Mouse (Mus musculus) kidney, embryonic 15.5 days (tissue): ENCODE results near the gene Mmp25. TPM values are rescaled to one million over a fixed set of nuclear protein-coding genes. Genes with fewer than 3 reads are reported as not detected.
A peak's percentile ranks its signal among the peaks of the same experiment; 100 is the strongest.

ENCODE experiments used
- ATAC-seq: fragments of 200-750 bp; cut with Nextera tagmentation; replicated peaks from 2 replicates; pipeline ENCODE4 v1.8.0; 2017; ENCODE audit warnings: moderate TSS enrichment; ENCODE audit not compliant: low FRiP score
- H3K27ac ChIP-seq: fragments of 300-500 bp; sonication (generic); 2 replicates; pipeline ENCODE4 v1.5.1; 2015; ENCODE audit warnings: mild to moderate bottlenecking, inconsistent platforms
- H3K27me3 ChIP-seq: fragments of 300-500 bp; sonication (generic); 2 replicates; pipeline ENCODE4 v1.6.1; 2015; ENCODE audit warnings: inconsistent platforms
- H3K36me3 ChIP-seq: fragments of 300-500 bp; sonication (generic); 2 replicates; pipeline ENCODE4 v1.6.1; 2015; ENCODE audit warnings: inconsistent platforms
- H3K4me1 ChIP-seq: fragments of 300-500 bp; sonication (generic); 2 replicates; pipeline ENCODE4 v1.6.1; 2015; ENCODE audit warnings: inconsistent platforms
- H3K4me2 ChIP-seq: fragments of 300-500 bp; sonication (generic); 2 replicates; pipeline ENCODE4 v1.6.1; 2015; ENCODE audit warnings: moderate library complexity, mild to moderate bottlenecking, inconsistent platforms
- H3K4me3 ChIP-seq: fragments of 300-500 bp; sonication (generic); replicated peaks from 2 replicates; pipeline ENCODE4 v1.5.1; 2015; ENCODE audit warnings: mild to moderate bottlenecking, inconsistent platforms
- H3K9ac ChIP-seq: fragments of 300-500 bp; sonication (generic); 2 replicates; pipeline ENCODE4 v1.6.1; 2015; ENCODE audit warnings: mild to moderate bottlenecking, inconsistent platforms
- H3K9me3 ChIP-seq: fragments of 300-500 bp; sonication (generic); replicated peaks from 2 replicates; pipeline ENCODE4 v1.6.1; 2016; ENCODE audit warnings: inconsistent platforms
- WGBS: fragments of 180-500 bp; shearing (Covaris S2); methylation state at CpG from one replicate; pipeline ENCODE4 v1.1.7; 2015; ENCODE audit warnings: mixed read lengths; 5-methylcytosine and 5-hydroxymethylcytosine counted together
- polyA plus RNA-seq: library from polyadenylated mRNA; unstranded; fragments of >200 nt; fragmentation: Nextera tagmentation; extraction: Ambion mirVana; gene quantifications from 2 replicates; pipeline ENCODE4 v1.2.1, GENCODE M21; 2015

The Mmp25 gene
- polyA plus RNA-seq, 1 experiment from 2014 or later, result 1.1 TPM

GRCm38 (mm10) chr17:23660117-23660875 lies 15.2 kb upstream of the Mmp25 start, which contains the start of gene Bicdl2:
Gene Bicdl2 (plus strand): TSS chr17:23660506.
- peaks cover 53% of the 10 kb centered on the region for H3K27me3 ChIP-seq
- no peaks in the 10 kb centered on the region for H3K36me3 ChIP-seq
- peak; percentile 40; the same call in 1 of the 2 replicates for ATAC-seq
- no peaks in the 10 kb centered on the region for H3K9me3 ChIP-seq
- no peak within 1 kb of the TSS for H3K27ac ChIP-seq
- H3K4me3 ChIP-seq, result peak within 1 kb of the TSS; percentile 41
- H3K4me2 ChIP-seq, result peak within 1 kb of the TSS; percentile 59
- peaks cover 16% of the 10 kb centered on the region for H3K4me1 ChIP-seq
- H3K9ac ChIP-seq, result no peak within 1 kb of the TSS
- 4% methylated on average over 27 of the region's 27 CpGs for WGBS

- 83% methylated on average over 3 of the region's 3 CpGs for WGBS
- Histone ChIP-seq H3K36me3 (no peaks in the 10 kb centered on the region), H3K9me3 (no peaks in the 10 kb centered on the region), H3K4me2 (no peak overlapping the region), H3K4me3 (no peak overlapping the region), H3K27ac (no peak overlapping the region), H3K4me1 (peaks cover 16% of the 10 kb centered on the region), H3K9ac (no peak overlapping the region), H3K27me3 (peaks cover 51% of the 10 kb centered on the region)
- no peak for ATAC-seq
Observed at GRCm38 (mm10) chr17:23658450-23658849, 13.4 kb upstream of the Mmp25 start.

- H3K4me3 ChIP-seq, result no peak overlapping the region
- H3K36me3 ChIP-seq, result no peaks in the 10 kb centered on the region
- H3K27ac ChIP-seq, result no peak overlapping the region
- no peak overlapping the region for H3K9ac ChIP-seq
- no peaks in the 10 kb centered on the region for H3K4me1 ChIP-seq
- no peak overlapping the region for H3K4me2 ChIP-seq
- H3K27me3 ChIP-seq, result peaks cover 12% of the 10 kb centered on the region
- no peak for ATAC-seq
- 49% methylated on average over 2 of the region's 2 CpGs for WGBS
- no peaks in the 10 kb centered on the region for H3K9me3 ChIP-seq
Observed at GRCm38 (mm10) chr17:23654410-23654809, 9.3 kb upstream of the Mmp25 start.

- Histone ChIP-seq H3K4me2 (no peak overlapping the region), H3K36me3 (no peaks in the 10 kb centered on the region), H3K27me3 (peaks cover 8% of the 10 kb centered on the region; the same call in 1 of the 2 replicates), H3K9me3 (no peaks in the 10 kb centered on the region), H3K4me3 (no peak overlapping the region), H3K4me1 (no peaks in the 10 kb centered on the region), H3K27ac (no peak overlapping the region), H3K9ac (no peak overlapping the region)
- WGBS, result 68% methylated on average over 6 of the region's 6 CpGs
- no peak for ATAC-seq
Observed at GRCm38 (mm10) chr17:23654001-23654400, 8.9 kb upstream of the Mmp25 start.

- Histone ChIP-seq H3K4me2 (no peak overlapping the region), H3K4me1 (no peaks in the 10 kb centered on the region), H3K27me3 (0 out of 2 replicates have a peak, but pooled peaks cover 8% of the 10 kb centered on the region), H3K36me3 (no peaks in the 10 kb centered on the region), H3K4me3 (no peak overlapping the region), H3K9ac (no peak overlapping the region), H3K9me3 (no peaks in the 10 kb centered on the region), H3K27ac (no peak overlapping the region)
- WGBS, result 79% methylated on average over 2 of the region's 2 CpGs
- no peak for ATAC-seq
Observed at GRCm38 (mm10) chr17:23653324-23653723, 8.2 kb upstream of the Mmp25 start.

- H3K36me3 ChIP-seq, result no peaks in the 10 kb centered on the region
- H3K4me2 ChIP-seq, result no peak overlapping the region
- no peak overlapping the region for H3K27ac ChIP-seq
- no peak overlapping the region for H3K9ac ChIP-seq
- H3K27me3 ChIP-seq, result 0 out of 2 replicates have a peak, but pooled peaks cover 7% of the 10 kb centered on the region
- no peaks in the 10 kb centered on the region for H3K9me3 ChIP-seq
- H3K4me1 ChIP-seq, result no peaks in the 10 kb centered on the region
- 82% methylated on average over 6 of the region's 6 CpGs for WGBS
- no peak overlapping the region for H3K4me3 ChIP-seq
- no peak for ATAC-seq
Observed at GRCm38 (mm10) chr17:23651363-23651762, 6.3 kb upstream of the Mmp25 start.

- 37% methylated on average over 10 of the region's 10 CpGs for WGBS
- H3K4me3 ChIP-seq, result no peak overlapping the region
- H3K9ac ChIP-seq, result no peak overlapping the region
- no peak overlapping the region for H3K27ac ChIP-seq
- H3K36me3 ChIP-seq, result no peaks in the 10 kb centered on the region
- peaks cover 14% of the 10 kb centered on the region for H3K4me1 ChIP-seq
- H3K9me3 ChIP-seq, result 0 out of 2 replicates have a peak, but pooled peaks cover 2% of the 10 kb centered on the region
- H3K4me2 ChIP-seq, result no peak overlapping the region
- peaks cover 30% of the 10 kb centered on the region for H3K27me3 ChIP-seq
- no peak for ATAC-seq
Observed at GRCm38 (mm10) chr17:23645894-23646293, 817 bp upstream of the Mmp25 start.

- Histone ChIP-seq H3K9me3 (no peaks in the 10 kb centered on the region), H3K27me3 (peaks cover 8% of the 10 kb centered on the region; the same call in 1 of the 2 replicates), H3K4me1 (peaks cover 4% of the 10 kb centered on the region), H3K27ac (no peak overlapping the region), H3K4me2 (no peak overlapping the region), H3K36me3 (no peaks in the 10 kb centered on the region), H3K9ac (no peak overlapping the region), H3K4me3 (no peak overlapping the region)
- no peak for ATAC-seq
- 86% methylated on average over 8 of the region's 8 CpGs for WGBS
Observed at GRCm38 (mm10) chr17:23631241-23631640, 13.8 kb downstream of the Mmp25 start.

GRCm38 (mm10) chr17:23630195-23631020 lies 14.7 kb downstream of the Mmp25 start:
- no peak overlapping the region; the same call in 1 of the 2 replicates for H3K9ac ChIP-seq
- H3K36me3 ChIP-seq, result no peaks in the 10 kb centered on the region
- H3K4me3 ChIP-seq, result peak overlapping the region; percentile 25
- peaks cover 4% of the 10 kb centered on the region for H3K4me1 ChIP-seq
- 14% methylated on average over 22 of the region's 22 CpGs for WGBS
- H3K9me3 ChIP-seq, result no peaks in the 10 kb centered on the region
- H3K27me3 ChIP-seq, result 0 out of 2 replicates have a peak, but pooled peaks cover 2% of the 10 kb centered on the region
- peak; percentile 92 for ATAC-seq
- no peak overlapping the region for H3K27ac ChIP-seq
- H3K4me2 ChIP-seq, result peak overlapping the region; percentile 57

GRCm38 (mm10) chr17:23627813-23628212 lies 17.3 kb downstream of the Mmp25 start:
- Histone ChIP-seq H3K27ac (no peak overlapping the region), H3K9ac (no peak overlapping the region), H3K36me3 (no peaks in the 10 kb centered on the region), H3K4me1 (peaks cover 4% of the 10 kb centered on the region), H3K4me3 (no peak overlapping the region), H3K9me3 (no peaks in the 10 kb centered on the region), H3K4me2 (no peak overlapping the region), H3K27me3 (no peaks in the 10 kb centered on the region)
- 41% methylated on average over 7 of the region's 7 CpGs for WGBS
- no peak for ATAC-seq

GRCm38 (mm10) chr17:23620351-23620750 lies 24.7 kb downstream of the Mmp25 start:
- H3K4me1 ChIP-seq, result no peaks in the 10 kb centered on the region
- no peak overlapping the region for H3K4me2 ChIP-seq
- 79% methylated on average over 7 of the region's 7 CpGs for WGBS
- H3K9me3 ChIP-seq, result no peaks in the 10 kb centered on the region
- H3K36me3 ChIP-seq, result no peaks in the 10 kb centered on the region
- H3K27ac ChIP-seq, result no peak overlapping the region
- H3K9ac ChIP-seq, result no peak overlapping the region
- no peak overlapping the region for H3K4me3 ChIP-seq
- peaks cover 15% of the 10 kb centered on the region for H3K27me3 ChIP-seq
- no peak for ATAC-seq

GRCm38 (mm10) chr17:23617087-23617486 lies 28.0 kb downstream of the Mmp25 start:
- H3K4me3 ChIP-seq, result no peak overlapping the region
- no peak for ATAC-seq
- H3K4me1 ChIP-seq, result no peaks in the 10 kb centered on the region
- no peak overlapping the region for H3K9ac ChIP-seq
- no peaks in the 10 kb centered on the region for H3K36me3 ChIP-seq
- H3K9me3 ChIP-seq, result no peaks in the 10 kb centered on the region
- WGBS, result 59% methylated on average over 9 of the region's 9 CpGs
- H3K27me3 ChIP-seq, result peaks cover 15% of the 10 kb centered on the region
- no peak overlapping the region for H3K4me2 ChIP-seq
- H3K27ac ChIP-seq, result no peak overlapping the region
